Mouse (Mus musculus) liver, embryonic 12.5 days (tissue): ENCODE measurements around the gene Tacc3. TPM values are rescaled to one million over a fixed set of nuclear protein-coding genes. Genes with fewer than 3 reads are reported as not detected.

Source experiments
- ATAC-seq: fragments of 200-750 bp; cut with Nextera tagmentation; 2 replicates; pipeline ENCODE4 v1.8.0; 2017; ENCODE audit warnings: moderate number of reproducible peaks, mild to moderate bottlenecking, moderate library complexity
- H3K27ac ChIP-seq: fragments of 300-500 bp; sonication (generic); 2 replicates; pipeline ENCODE4 v1.5.1; 2016; ENCODE audit warnings: mild to moderate bottlenecking
- H3K27me3 ChIP-seq: fragments of 300-500 bp; sonication (generic); replicated peaks from 2 replicates; pipeline ENCODE4 v1.6.1; 2016; ENCODE audit warnings: mild to moderate bottlenecking, moderate library complexity
- H3K36me3 ChIP-seq: fragments of 300-500 bp; sonication (generic); 2 replicates; pipeline ENCODE4 v1.6.1; 2016; ENCODE audit warnings: mild to moderate bottlenecking, moderate library complexity
- H3K4me1 ChIP-seq: fragments of 300-500 bp; sonication (generic); 2 replicates; pipeline ENCODE4 v1.6.1; 2016
- H3K4me2 ChIP-seq: fragments of 300-500 bp; sonication (generic); 2 replicates; pipeline ENCODE4 v1.6.1; 2016; ENCODE audit warnings: mild to moderate bottlenecking, moderate library complexity
- H3K4me3 ChIP-seq: fragments of 300-500 bp; sonication (generic); 2 replicates; pipeline ENCODE4 v1.5.1; 2016; ENCODE audit warnings: mild to moderate bottlenecking, moderate library complexity
- H3K9ac ChIP-seq: fragments of 300-500 bp; sonication (generic); 2 replicates; pipeline ENCODE4 v1.6.1; 2016; ENCODE audit warnings: mild to moderate bottlenecking, moderate library complexity
- H3K9me3 ChIP-seq: fragments of 300-500 bp; sonication (generic); replicated peaks from 2 replicates; pipeline ENCODE4 v1.6.1; 2016; ENCODE audit warnings: mild to moderate bottlenecking, moderate library complexity
- WGBS: fragments of 180-500 bp; shearing (Covaris S2); methylation state at CpG from one replicate; pipeline ENCODE4 v1.1.7; 2016; ENCODE audit not compliant: insufficient replicate concordance; 5-methylcytosine and 5-hydroxymethylcytosine counted together
- polyA plus RNA-seq: library from polyadenylated mRNA; unstranded; fragments of >200 nt; fragmentation: Nextera tagmentation; extraction: Ambion mirVana; gene quantifications from 2 replicates; pipeline ENCODE4 v1.2.1, GENCODE M21; 2016

The Tacc3 gene
- 199 and 203 TPM in 2 replicates for polyA plus RNA-seq

- no peaks in the 10 kb centered on the region for H3K27me3 ChIP-seq
- H3K4me3 ChIP-seq: peak within 1 kb of the TSS; percentile 97
- H3K27ac ChIP-seq: peak within 1 kb of the TSS; percentile 95
- peaks cover 61% of the 10 kb centered on the region for H3K36me3 ChIP-seq
- peak within 1 kb of the TSS; percentile 96 for H3K9ac ChIP-seq
- H3K4me2 ChIP-seq: peak within 1 kb of the TSS; percentile 98
- no peaks in the 10 kb centered on the region for H3K9me3 ChIP-seq
- under 1% methylated on average over 60 of the region's 60 CpGs for WGBS
- peak; percentile 92 for ATAC-seq
- peaks cover 63% of the 10 kb centered on the region for H3K4me1 ChIP-seq
Observed at GRCm38 (mm10) chr5:33657787-33658663, at the start of gene Tacc3, which contains the start of gene Tmem129. Tacc3 (plus strand) TSS chr5:33658128. Tmem129 (minus strand) TSS chr5:33658416.

- Histone ChIP-seq H3K4me1 (no peaks in the 10 kb centered on the region), H3K4me2 (no peak overlapping the region), H3K4me3 (no peak overlapping the region), H3K36me3 (peaks cover 87% of the 10 kb centered on the region), H3K9me3 (no peaks in the 10 kb centered on the region), H3K27ac (no peak overlapping the region), H3K9ac (no peak overlapping the region), H3K27me3 (no peaks in the 10 kb centered on the region)
- ATAC-seq: no peak
- 74% methylated on average over 1 of the region's 1 CpGs for WGBS
Observed at GRCm38 (mm10) chr5:33609226-33609625, 48.7 kb upstream of the Tacc3 start.

GRCm38 (mm10) chr5:33611795-33612194 lies 46.1 kb upstream of the Tacc3 start:
- WGBS: 77% methylated on average over 1 of the region's 1 CpGs
- Histone ChIP-seq H3K36me3 (peaks cover 76% of the 10 kb centered on the region), H3K4me1 (no peaks in the 10 kb centered on the region), H3K4me3 (no peak overlapping the region), H3K4me2 (no peak overlapping the region), H3K27me3 (no peaks in the 10 kb centered on the region), H3K9me3 (no peaks in the 10 kb centered on the region), H3K27ac (no peak overlapping the region), H3K9ac (no peak overlapping the region)
- ATAC-seq: no peak

GRCm38 (mm10) chr5:33614391-33614790 lies 43.5 kb upstream of the Tacc3 start:
- Histone ChIP-seq H3K27me3 (no peaks in the 10 kb centered on the region), H3K4me1 (no peaks in the 10 kb centered on the region), H3K36me3 (peaks cover 50% of the 10 kb centered on the region), H3K9ac (no peak overlapping the region), H3K4me3 (no peak overlapping the region), H3K27ac (no peak overlapping the region), H3K4me2 (no peak overlapping the region), H3K9me3 (no peaks in the 10 kb centered on the region)
- 78% methylated on average over 6 of the region's 6 CpGs for WGBS
- ATAC-seq: no peak

- no peak overlapping the region for H3K9ac ChIP-seq
- H3K4me1 ChIP-seq: peaks cover 12% of the 10 kb centered on the region
- H3K36me3 ChIP-seq: peaks cover 23% of the 10 kb centered on the region
- no peak overlapping the region for H3K4me3 ChIP-seq
- no peaks in the 10 kb centered on the region for H3K27me3 ChIP-seq
- 77% methylated on average over 2 of the region's 2 CpGs for WGBS
- no peak for ATAC-seq
- no peak overlapping the region for H3K4me2 ChIP-seq
- no peak overlapping the region for H3K27ac ChIP-seq
- H3K9me3 ChIP-seq: no peaks in the 10 kb centered on the region
Observed at GRCm38 (mm10) chr5:33622671-33623070, 35.3 kb upstream of the Tacc3 start.

- no peak overlapping the region for H3K9ac ChIP-seq
- H3K4me1 ChIP-seq: peaks cover 20% of the 10 kb centered on the region
- H3K4me3 ChIP-seq: no peak overlapping the region
- peaks cover 23% of the 10 kb centered on the region for H3K36me3 ChIP-seq
- H3K27ac ChIP-seq: no peak overlapping the region
- no peaks in the 10 kb centered on the region for H3K27me3 ChIP-seq
- no peak overlapping the region for H3K4me2 ChIP-seq
- 74% methylated on average over 3 of the region's 3 CpGs for WGBS
- H3K9me3 ChIP-seq: no peaks in the 10 kb centered on the region
- ATAC-seq: no peak
Observed at GRCm38 (mm10) chr5:33623766-33624165, 34.2 kb upstream of the Tacc3 start.

- Histone ChIP-seq H3K9me3 (no peaks in the 10 kb centered on the region), H3K27ac (no peak overlapping the region), H3K4me3 (peak overlapping the region; percentile 74), H3K36me3 (peaks cover 8% of the 10 kb centered on the region), H3K9ac (peak overlapping the region; percentile 83), H3K4me1 (peaks cover 34% of the 10 kb centered on the region), H3K27me3 (no peaks in the 10 kb centered on the region), H3K4me2 (peak overlapping the region; percentile 97)
- 48% methylated on average over 4 of the region's 4 CpGs for WGBS
- ATAC-seq: no peak
Observed at GRCm38 (mm10) chr5:33627968-33628367, 30.0 kb upstream of the Tacc3 start.

GRCm38 (mm10) chr5:33628820-33629300 lies 29.1 kb upstream of the Tacc3 start:
- Histone ChIP-seq H3K4me2 (peak overlapping the region; percentile 97), H3K36me3 (peaks cover under 1% of the 10 kb centered on the region; the same call in 1 of the 2 replicates), H3K4me1 (peaks cover 34% of the 10 kb centered on the region), H3K9ac (peak overlapping the region; percentile 83), H3K4me3 (peak overlapping the region; percentile 74), H3K27ac (peak overlapping the region; percentile 91), H3K9me3 (no peaks in the 10 kb centered on the region), H3K27me3 (no peaks in the 10 kb centered on the region)
- under 1% methylated on average over 24 of the region's 24 CpGs for WGBS
- ATAC-seq: peak; percentile 37

- peak within 1 kb of the TSS; percentile 91 for H3K27ac ChIP-seq
- H3K27me3 ChIP-seq: no peaks in the 10 kb centered on the region
- peak; percentile 93 for ATAC-seq
- WGBS: under 1% methylated on average over 88 of the region's 99 CpGs
- H3K9me3 ChIP-seq: no peaks in the 10 kb centered on the region
- peak within 1 kb of the TSS; percentile 97 for H3K4me2 ChIP-seq
- H3K9ac ChIP-seq: peak within 1 kb of the TSS; percentile 83
- H3K4me3 ChIP-seq: peak within 1 kb of the TSS; percentile 74
- H3K36me3 ChIP-seq: peaks cover 2% of the 10 kb centered on the region
- H3K4me1 ChIP-seq: peaks cover 34% of the 10 kb centered on the region
Observed at GRCm38 (mm10) chr5:33629301-33629987, 28.5 kb upstream of the Tacc3 start, which contains the start of the genes Fam53a and Gm9903. Fam53a (minus strand) TSS chr5:33629635. Gm9903 (plus strand) TSS chr5:33629925.

- Histone ChIP-seq H3K4me3 (peak overlapping the region; percentile 74), H3K27ac (peak overlapping the region; percentile 88), H3K9me3 (no peaks in the 10 kb centered on the region), H3K4me2 (peak overlapping the region; percentile 97), H3K9ac (peak overlapping the region; percentile 74), H3K36me3 (peaks cover 8% of the 10 kb centered on the region), H3K4me1 (peaks cover 34% of the 10 kb centered on the region), H3K27me3 (no peaks in the 10 kb centered on the region)
- ATAC-seq: peak; percentile 71
- WGBS: 1% methylated on average over 9 of the region's 9 CpGs
Observed at GRCm38 (mm10) chr5:33630061-33630460, 27.9 kb upstream of the Tacc3 start.

- ATAC-seq: no peak
- Histone ChIP-seq H3K4me1 (peaks cover 39% of the 10 kb centered on the region), H3K4me3 (peak overlapping the region; percentile 74), H3K27ac (peak overlapping the region; percentile 88), H3K4me2 (peak overlapping the region; percentile 97), H3K9ac (peak overlapping the region; percentile 74), H3K9me3 (no peaks in the 10 kb centered on the region), H3K36me3 (peaks cover 13% of the 10 kb centered on the region), H3K27me3 (no peaks in the 10 kb centered on the region)
- WGBS: 54% methylated on average over 4 of the region's 4 CpGs
Observed at GRCm38 (mm10) chr5:33630615-33631014, 27.3 kb upstream of the Tacc3 start.

GRCm38 (mm10) chr5:33632526-33632925 lies 25.4 kb upstream of the Tacc3 start:
- Histone ChIP-seq H3K36me3 (peaks cover 30% of the 10 kb centered on the region), H3K27me3 (no peaks in the 10 kb centered on the region), H3K9ac (no peak overlapping the region), H3K27ac (no peak overlapping the region), H3K9me3 (no peaks in the 10 kb centered on the region), H3K4me1 (peaks cover 42% of the 10 kb centered on the region), H3K4me3 (no peak overlapping the region), H3K4me2 (no peak overlapping the region)
- 72% methylated on average over 1 of the region's 1 CpGs for WGBS
- ATAC-seq: no peak
